Mouse (Mus musculus): ENCODE data around the gene Olfr1293-ps. TPM values are rescaled to one million over a fixed set of nuclear protein-coding genes. Genes with fewer than 3 reads are reported as not detected.

Olfr1293-ps gene
- not detected in 2 replicates for polyA plus RNA-seq (2012; rRNA removed)

GRCm38 (mm10) chr2:111524903-111525302 is at the start of gene Olfr1293-ps:
TSS of gene Olfr1293-ps (plus strand) at chr2:111525203.
- DNase-seq (ENCODE audit: low spot score), result no peak

DNA sequence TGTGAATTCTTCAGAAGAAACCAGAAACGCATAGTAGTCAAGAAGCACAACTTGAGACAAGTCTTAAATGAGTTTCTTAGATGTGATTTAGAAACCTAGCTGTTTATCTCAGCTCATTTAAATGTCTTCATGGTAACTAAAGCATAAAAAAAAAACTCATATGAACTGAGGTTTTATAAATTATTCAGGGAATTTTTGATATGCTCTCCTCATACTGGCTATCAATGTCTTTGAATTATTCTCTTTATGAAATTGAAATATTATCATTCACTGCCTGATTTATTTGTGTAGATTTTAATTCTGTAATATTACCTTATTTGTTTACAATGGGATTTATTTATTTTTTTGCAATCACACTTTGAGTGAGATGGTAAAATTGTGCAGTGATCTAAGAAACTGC is 44.5 kb upstream of the Olfr1293-ps start, which contains the start of gene Olfr1289:
Olfr1289 (plus strand) TSS at position 301 of the 400 bp plus-strand sequence.
- no peak for DNase-seq (ENCODE audit: low spot score)

DNA sequence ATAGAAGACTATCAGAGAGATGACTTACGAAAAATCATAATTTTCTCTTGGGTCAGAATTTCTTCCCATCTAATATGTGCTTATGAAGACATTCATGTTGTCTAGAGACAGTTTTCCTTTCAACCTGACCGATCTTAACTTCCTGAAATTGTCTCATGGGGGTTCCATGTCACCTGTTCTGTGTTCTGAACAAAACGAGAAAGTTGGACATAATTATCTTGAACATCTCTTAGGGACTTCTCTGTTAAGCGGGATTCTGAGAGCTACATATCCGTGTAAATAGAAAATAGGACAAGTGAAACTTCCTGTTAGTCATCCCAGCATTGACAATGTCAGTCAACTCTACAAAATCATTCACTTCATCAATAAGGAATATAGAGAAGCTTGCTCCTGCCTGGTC is 31.3 kb upstream of the Olfr1293-ps start, which contains the start of gene Olfr1290:
Olfr1290 (minus strand) TSS at position 101 of the 400 bp plus-strand sequence.
- DNase-seq (ENCODE audit: low spot score), result no peak

DNA sequence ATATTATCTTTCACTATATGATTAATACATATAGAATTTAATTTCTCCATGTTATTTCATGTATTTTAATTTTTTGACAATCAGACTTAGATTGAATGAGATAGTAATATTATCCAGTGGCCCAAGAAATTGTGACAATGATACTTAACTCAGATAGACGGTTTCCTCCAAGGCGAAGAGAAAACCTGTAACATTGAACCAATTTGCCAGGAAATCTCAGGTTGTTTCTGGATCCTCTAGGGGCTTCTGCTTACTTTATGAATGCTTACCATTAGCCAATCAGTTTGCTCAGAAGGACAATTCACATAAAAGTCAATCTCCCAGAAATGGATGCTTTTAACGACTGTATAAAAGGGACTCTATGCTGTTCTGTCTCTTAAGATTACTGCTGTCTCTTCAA is 28.1 kb upstream of the Olfr1293-ps start, which contains the start of gene Olfr1291-ps1:
Olfr1291-ps1 (plus strand) TSS at position 301 of the 400 bp plus-strand sequence.
- no peak for DNase-seq (ENCODE audit: low spot score)

DNA sequence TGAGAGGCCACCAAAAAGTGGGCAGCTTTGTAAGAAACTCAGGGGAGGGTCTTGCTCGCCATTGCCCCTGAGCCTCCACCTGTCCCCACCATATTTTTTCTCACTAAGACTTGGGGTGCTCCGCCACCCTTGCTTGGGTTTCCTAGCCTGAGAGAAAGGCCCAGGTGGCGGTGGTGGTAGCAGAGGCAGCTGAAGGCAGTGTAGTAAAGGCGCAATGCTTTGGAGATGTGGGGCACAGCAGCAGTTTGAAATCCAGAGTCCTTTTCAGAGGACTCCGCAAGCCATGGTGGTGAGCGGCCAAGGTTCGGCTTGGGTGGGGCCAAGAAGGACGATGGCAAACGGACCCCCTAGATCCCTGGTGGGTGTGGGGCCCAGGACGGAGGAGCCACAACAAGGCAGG is 7.6 kb upstream of the Olfr1293-ps start:
- DNase-seq (ENCODE audit: low spot score), result no peak

DNA sequence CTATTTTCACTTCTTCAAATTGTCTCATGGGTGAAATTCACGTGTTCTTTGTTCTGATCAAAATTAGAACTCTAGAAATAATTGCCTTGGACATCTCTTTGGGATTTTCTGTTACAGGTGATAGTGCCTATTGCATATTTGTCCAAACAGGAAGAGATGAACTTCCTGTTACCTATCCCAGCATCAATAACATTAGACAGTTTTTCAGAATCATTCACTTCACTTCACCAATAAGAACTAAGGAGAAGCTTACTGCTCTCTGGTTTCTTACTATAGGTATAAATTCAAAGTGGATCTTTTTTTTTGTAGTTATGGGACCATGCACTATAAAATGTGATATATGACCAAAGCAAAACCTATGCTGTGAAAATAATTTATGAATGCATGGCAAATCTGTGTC is 15.2 kb downstream of the Olfr1293-ps start, which contains the start of gene Olfr1294:
Olfr1294 (minus strand) TSS at position 101 of the 400 bp plus-strand sequence.
- DNase-seq (ENCODE audit: low spot score), result no peak

GRCm38 (mm10) chr2:111569581-111569980 is 44.6 kb downstream of the Olfr1293-ps start, which contains the start of gene Olfr1295:
TSS of gene Olfr1295 (minus strand) at chr2:111569681.
- DNase-seq (ENCODE audit: low spot score), result no peak

Other genes with a start within 250 kb of the Olfr1293-ps start
- gene Olfr1278, start 235.1 kb upstream of the Olfr1293-ps start, polyA plus RNA-seq (2012; rRNA removed), result not detected in 2 replicates
- not detected in 2 replicates for gene Olfr1279, start 224.6 kb upstream of the Olfr1293-ps start, polyA plus RNA-seq (2012; rRNA removed)
- gene Olfr1280, start 211.2 kb upstream of the Olfr1293-ps start, polyA plus RNA-seq (2012; rRNA removed), result not detected in 2 replicates
- not detected in 2 replicates for gene Olfr1281, start 198.7 kb upstream of the Olfr1293-ps start, polyA plus RNA-seq (2012; rRNA removed)
- gene Olfr1282, start 189.1 kb upstream of the Olfr1293-ps start, polyA plus RNA-seq (2012; rRNA removed), result not detected in 2 replicates
- gene Olfr1283, start 158.4 kb upstream of the Olfr1293-ps start, polyA plus RNA-seq (2012; rRNA removed), result not detected in 2 replicates
- gene Olfr1284, start 149.7 kb upstream of the Olfr1293-ps start, polyA plus RNA-seq (2012; rRNA removed), result not detected in 2 replicates
- gene Olfr1286, start 102.1 kb upstream of the Olfr1293-ps start, polyA plus RNA-seq (2012; rRNA removed), result not detected in 2 replicates
- not detected in 2 replicates for gene Olfr1287, start 76.1 kb upstream of the Olfr1293-ps start, polyA plus RNA-seq (2012; rRNA removed)
- gene Olfr1288, start 51.1 kb upstream of the Olfr1293-ps start, polyA plus RNA-seq (2012; rRNA removed), result not detected in 2 replicates
- not detected in 2 replicates for gene Olfr1289, start 44.4 kb upstream of the Olfr1293-ps start, polyA plus RNA-seq (2012; rRNA removed)
- gene Olfr1290, start 31.4 kb upstream of the Olfr1293-ps start, polyA plus RNA-seq (2012; rRNA removed), result not detected in 2 replicates
- gene Olfr1291-ps1, start 28.0 kb upstream of the Olfr1293-ps start, polyA plus RNA-seq (2012; rRNA removed), result not detected in 2 replicates
- not detected in 2 replicates for gene Olfr1294, start 15.1 kb downstream of the Olfr1293-ps start, polyA plus RNA-seq (2012; rRNA removed)
- gene Olfr1295, start 44.5 kb downstream of the Olfr1293-ps start, polyA plus RNA-seq (2012; rRNA removed), result not detected in 2 replicates
- not detected in 2 replicates for gene Olfr1297, start 101.3 kb downstream of the Olfr1293-ps start, polyA plus RNA-seq (2012; rRNA removed)
- gene Olfr1298, start 124.0 kb downstream of the Olfr1293-ps start, polyA plus RNA-seq (2012; rRNA removed), result not detected in 2 replicates
- gene Olfr1299, start 136.2 kb downstream of the Olfr1293-ps start, polyA plus RNA-seq (2012; rRNA removed), result not detected in 2 replicates
- not detected in 2 replicates for gene Olfr1301, start 225.8 kb downstream of the Olfr1293-ps start, polyA plus RNA-seq (2012; rRNA removed)

Data from urinary bladder, adult 2 months (tissue).